ENCODE assay signal across 8 mouse cellular contexts in the genomic region with DNA sequence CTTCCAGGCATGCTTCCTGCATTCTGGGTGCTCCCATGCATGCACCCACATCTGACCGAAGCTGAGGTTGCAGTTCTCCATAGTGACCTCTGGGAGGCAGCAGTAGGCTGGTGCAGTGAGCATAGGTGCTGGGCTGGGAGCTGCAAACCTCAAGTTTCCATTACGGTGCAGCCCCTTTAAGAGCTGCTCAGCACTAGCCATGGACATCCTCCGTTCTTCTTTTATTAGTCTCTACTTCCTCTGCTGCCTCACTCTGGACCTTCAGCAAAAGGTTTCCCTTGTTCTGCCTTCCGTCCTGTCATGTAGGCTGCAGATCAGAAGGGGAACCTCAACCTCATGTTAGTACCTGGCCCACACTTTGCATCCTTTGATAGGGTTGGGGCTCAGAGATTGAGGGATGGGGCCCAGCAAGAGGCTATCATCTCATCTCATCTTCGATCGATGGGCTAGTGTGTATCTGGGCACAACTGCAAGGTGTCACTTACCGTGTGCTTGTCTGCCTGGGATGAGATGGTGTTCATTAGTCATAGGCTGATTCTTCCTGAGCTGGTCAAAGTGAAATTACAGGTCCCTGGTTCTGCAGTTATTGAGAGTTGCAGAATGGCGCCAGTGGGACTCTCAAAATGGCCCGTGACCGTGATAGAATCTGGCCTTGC. TPM values are rescaled to one million over a fixed set of nuclear protein-coding genes. Genes with fewer than 3 reads are reported as not detected.
A peak's percentile ranks its signal among the peaks of the same experiment; 100 is the strongest.
DNase-seq lines count a peak whose midpoint lies in the region; ATAC-seq and TF ChIP-seq lines count a peak whose summit lies in the region.

No protein-coding gene starts in this region.

- peak; percentile 49 for DNase-seq in adipocyte (ENCODE audit: low spot score)
- DNase-seq in embryo, embryonic 11.5 days (ENCODE audit: low read depth, low spot score), result peak; percentile 69
- DNase-seq in kidney, postnatal 10 days, result peak; percentile 79
- DNase-seq in lung, adult 2 months, result peak; percentile 65
- DNase-seq in yolk sac, embryonic 10.5 days (ENCODE audit: low spot score), result peak; percentile 52

- peaks cover 12% of the 10 kb centered on the region for H3K27me3 ChIP-seq in heart, embryonic 14.5 days (ENCODE audit: control insufficient read depth, insufficient read depth, low read length)

- H3K9me3 ChIP-seq in heart, embryonic 14.5 days (ENCODE audit: control insufficient read depth, low read length), result no peaks in the 10 kb centered on the region

- peaks cover 31 to 61% of the 10 kb centered on the region in 2 experiments for H3K4me1 ChIP-seq in heart, embryonic 14.5 days (ENCODE audit: control insufficient read depth in 2 of 2, insufficient read depth in 2 of 2, low read length in 2 of 2)
- H3K4me1 ChIP-seq in lung, adult 2 months (ENCODE audit: control insufficient read depth, insufficient read depth, low read length), result peaks cover 21% of the 10 kb centered on the region

- no peak for TF ChIP-seq POLR2A in lung, adult 2 months (IDR thresholded peaks at IDR 0.05; ENCODE audit: borderline replicate concordance, extremely low read depth, low read depth, low read length)

- peak; percentile 93 for ATAC-seq in CD4-positive, CD25-positive, alpha-beta regulatory T cell, adult 4 months
- no peak for ATAC-seq in heart, embryonic 14.5 days (ENCODE audit: insufficient number of reproducible peaks, insufficient read depth, low FRiP score, low read depth)
- peak; percentile 82 for ATAC-seq in neutrophil, adult 5-6 weeks (ENCODE audit: extremely low read depth, insufficient number of reproducible peaks, low FRiP score, poor library complexity, severe bottlenecking)

- H3K9ac ChIP-seq in heart, embryonic 14.5 days (ENCODE audit: low read length), result peak overlapping the region; percentile 65; the same call in 1 of the 2 replicates

- peak overlapping the region in 1 of 2 experiments; percentile 57; a peak in 2 of 4 replicates for H3K4me3 ChIP-seq in heart, embryonic 14.5 days (ENCODE audit: control insufficient read depth in 1 of 2, insufficient read depth in 1 of 2, low read depth in 1 of 2, low read length in 2 of 2)
- H3K4me3 ChIP-seq in lung, adult 2 months (replicated peaks; ENCODE audit: extremely low read depth, low read depth, low read length), result no peak overlapping the region

- WGBS in heart, embryonic 14.5 days, result 9% methylated on average over 10 of the region's 10 CpGs
- 12% methylated on average over 10 of the region's 10 CpGs for WGBS in lung, adult 2 months

- H3K36me3 ChIP-seq in heart, embryonic 14.5 days (ENCODE audit: control insufficient read depth, insufficient read depth, low read length), result no peaks in the 10 kb centered on the region

- H3K4me2 ChIP-seq in heart, embryonic 14.5 days (ENCODE audit: low read length), result peak overlapping the region; percentile 100

- peak; percentile 99 for TF ChIP-seq CTCF in lung, adult 2 months (IDR thresholded peaks at IDR 0.05; ENCODE audit: insufficient read depth, low read length)

- no peak overlapping the region for H3K27ac ChIP-seq in heart, embryonic 14.5 days (replicated peaks in 1 of 2; ENCODE audit: control insufficient read depth in 1 of 2, insufficient read depth in 1 of 2, low read depth in 2 of 2, low read length in 2 of 2)

RNA-seq across cellular contexts. Expression of a gene that starts 5.9 kb away (rescaled TPM):
- polyA plus RNA-seq in CD4-positive, CD25-positive, alpha-beta regulatory T cell, adult 4 months (2017; shearing (Covaris generic)), result 1 to 10 TPM; 1.3 to 1.5 TPM
- polyA plus RNA-seq in heart, embryonic 14.5 days (2014; fragmentation: Nextera tagmentation; extraction: Ambion mirVana), result 61.5 and 65.0 TPM in 2 replicates
- 91.1 and 150 TPM in 2 replicates for polyA plus RNA-seq in lung, adult 2 months (2012; rRNA removed)
- total RNA-seq in neutrophil, adult 5-6 weeks (2017), result not detected in 2 replicates

RNA-seq across cellular contexts. Expression of a gene that starts 6.0 kb away (rescaled TPM):
- 10 to 100 TPM; 19.4 to 20.8 TPM for polyA plus RNA-seq in CD4-positive, CD25-positive, alpha-beta regulatory T cell, adult 4 months (2017; shearing (Covaris generic))
- 73.2 and 78.0 TPM in 2 replicates for polyA plus RNA-seq in heart, embryonic 14.5 days (2014; fragmentation: Nextera tagmentation; extraction: Ambion mirVana)
- polyA plus RNA-seq in lung, adult 2 months (2012; rRNA removed), result 29.0 and 30.9 TPM in 2 replicates
- total RNA-seq in neutrophil, adult 5-6 weeks (2017), result 10.5 and 13.1 TPM in 2 replicates

RNA-seq across cellular contexts. Expression of a gene that starts 13.8 kb away (rescaled TPM):
- polyA plus RNA-seq in CD4-positive, CD25-positive, alpha-beta regulatory T cell, adult 4 months (2017; shearing (Covaris generic)), result 10 to 100 TPM in 1 of 2 experiments, 1 to 10 TPM in 1; 7.8 to 12.0 TPM
- polyA plus RNA-seq in heart, embryonic 14.5 days (2014; fragmentation: Nextera tagmentation; extraction: Ambion mirVana), result 77.5 and 115 TPM in 2 replicates
- polyA plus RNA-seq in lung, adult 2 months (2012; rRNA removed), result 537 and 555 TPM in 2 replicates
- 29.8 and 31.1 TPM in 2 replicates for total RNA-seq in neutrophil, adult 5-6 weeks (2017)

RNA-seq across cellular contexts. Expression of a gene that starts 20.1 kb away (rescaled TPM):
- polyA plus RNA-seq in CD4-positive, CD25-positive, alpha-beta regulatory T cell, adult 4 months (2017; shearing (Covaris generic)), result not detected
- 20.4 and 25.6 TPM in 2 replicates for polyA plus RNA-seq in heart, embryonic 14.5 days (2014; fragmentation: Nextera tagmentation; extraction: Ambion mirVana)
- polyA plus RNA-seq in lung, adult 2 months (2012; rRNA removed), result 177 and 239 TPM in 2 replicates
- total RNA-seq in neutrophil, adult 5-6 weeks (2017), result 2.8 and 3.2 TPM in 2 replicates

RNA-seq across cellular contexts. Expression of a gene that starts 26.0 kb away (rescaled TPM):
- polyA plus RNA-seq in CD4-positive, CD25-positive, alpha-beta regulatory T cell, adult 4 months (2017; shearing (Covaris generic)), result 10 to 100 TPM; 66.1 to 92.2 TPM
- polyA plus RNA-seq in heart, embryonic 14.5 days (2014; fragmentation: Nextera tagmentation; extraction: Ambion mirVana), result 48.7 and 49.0 TPM in 2 replicates
- polyA plus RNA-seq in lung, adult 2 months (2012; rRNA removed), result 289 and 356 TPM in 2 replicates
- total RNA-seq in neutrophil, adult 5-6 weeks (2017), result 74.4 and 78.7 TPM in 2 replicates

Comparison
In these comparisons a context has a peak if more than half of its experiments do, and no peak if none do; other contexts are left out.
1. RNA of a gene that starts 5.9 kb away (polyA plus RNA-seq): 91.1 to 150 TPM in lung, adult 2 months and 61.5 to 65.0 TPM in heart, embryonic 14.5 days; 1.3 to 1.5 TPM in CD4-positive, CD25-positive, alpha-beta regulatory T cell, adult 4 months; every median in the first group is over 10 times any median in the second.
2. Peak in every context shown above with its lines, with median percentiles within 50 percentile points of each other: DNase-seq.